In genomic region chr2:78025651-78026435, GRCm38 (mm10) we compare ENCODE assay signal across 32 mouse cellular contexts.
A peak's percentile ranks its signal among the peaks of the same experiment; 100 is the strongest.
DNase-seq lines count a peak whose midpoint lies in the region; ATAC-seq lines count a peak whose summit lies in the region.
"Had no signal": no experiment of that assay in that cellular context is flagged by ENCODE, and none has a peak within 500 bp of the region (broad histone marks: within the 10 kb centered on the region; RNA-seq: fewer than 3 reads in every experiment).

No protein-coding gene starts in this region.

- 66% methylated on average over 16 of the region's 16 CpGs for WGBS in midbrain, embryonic 11.5 days
- WGBS in midbrain, embryonic 16.5 days = 69% methylated on average over 16 of the region's 16 CpGs
- WGBS in forebrain, embryonic 13.5 days = 71% methylated on average over 16 of the region's 16 CpGs

- ATAC-seq in frontal cortex, adult (ENCODE audit: low TSS enrichment) = peak; percentile 76
- no peak for ATAC-seq in midbrain, embryonic 11.5 days (ENCODE audit: low FRiP score)
- ATAC-seq in midbrain, embryonic 16.5 days = no peak
- ATAC-seq in forebrain, embryonic 13.5 days = no peak
- ATAC-seq: forebrain, embryonic 15.5 days; hindbrain, postnatal 0 days; inflammation-experienced regulatory T-cells, adult 6 months; Patski had no signal

- H3K9me3 ChIP-seq in midbrain, embryonic 11.5 days (ENCODE audit: control insufficient read depth, low read length) = no peaks in the 10 kb centered on the region
- H3K9me3 ChIP-seq in midbrain, embryonic 16.5 days (replicated peaks; ENCODE audit: control insufficient read depth, low read length, poor library complexity, severe bottlenecking) = no peaks in the 10 kb centered on the region
- H3K9me3 ChIP-seq in forebrain, embryonic 13.5 days (replicated peaks) = no peaks in the 10 kb centered on the region
- H3K9me3 ChIP-seq: embryonic facial prominence, embryonic 10.5 days; embryonic facial prominence, embryonic 13.5 days; forebrain, embryonic 15.5 days; G1E; heart, embryonic 12.5 days; heart, embryonic 15.5 days had no signal

- no peak overlapping the region for H3K4me2 ChIP-seq in midbrain, embryonic 11.5 days
- H3K4me2 ChIP-seq in midbrain, embryonic 16.5 days (ENCODE audit: low read length) = no peak overlapping the region
- H3K4me2 ChIP-seq in forebrain, embryonic 13.5 days = no peak overlapping the region
- H3K4me2 ChIP-seq: embryonic facial prominence, embryonic 13.5 days; forebrain, embryonic 15.5 days; heart, embryonic 12.5 days; heart, embryonic 15.5 days; hindbrain, embryonic 14.5 days had no signal

- no peak overlapping the region for H3K9ac ChIP-seq in midbrain, embryonic 11.5 days (ENCODE audit: low read length)
- no peak overlapping the region for H3K9ac ChIP-seq in midbrain, embryonic 16.5 days (ENCODE audit: low read depth, low read length)
- H3K9ac ChIP-seq in forebrain, embryonic 13.5 days = no peak overlapping the region
- H3K9ac ChIP-seq: embryonic facial prominence, embryonic 13.5 days; forebrain, embryonic 15.5 days; heart, embryonic 12.5 days; heart, embryonic 15.5 days; hindbrain, embryonic 14.5 days had no signal

- no peak overlapping the region for H3K27ac ChIP-seq in midbrain, embryonic 11.5 days (ENCODE audit: low read depth, low read length)
- no peak overlapping the region for H3K27ac ChIP-seq in midbrain, embryonic 16.5 days (ENCODE audit: low read length)
- H3K27ac ChIP-seq in forebrain, embryonic 13.5 days = no peak overlapping the region
- H3K27ac ChIP-seq: embryonic facial prominence, embryonic 10.5 days; embryonic facial prominence, embryonic 13.5 days; forebrain, embryonic 15.5 days; heart, embryonic 15.5 days; hindbrain, embryonic 14.5 days; hindbrain, postnatal 0 days had no signal

- H3K36me3 ChIP-seq in midbrain, embryonic 11.5 days (ENCODE audit: control insufficient read depth, insufficient read depth, low read length) = no peaks in the 10 kb centered on the region
- no peaks in the 10 kb centered on the region for H3K36me3 ChIP-seq in midbrain, embryonic 16.5 days (ENCODE audit: control insufficient read depth, insufficient read depth, low read length)
- no peaks in the 10 kb centered on the region for H3K36me3 ChIP-seq in forebrain, embryonic 13.5 days (ENCODE audit: poor library complexity, severe bottlenecking)
- H3K36me3 ChIP-seq: embryonic facial prominence, embryonic 10.5 days; embryonic facial prominence, embryonic 13.5 days; forebrain, embryonic 15.5 days; G1E; heart, embryonic 12.5 days; heart, embryonic 15.5 days had no signal

- no peak overlapping the region for H3K4me3 ChIP-seq in midbrain, embryonic 11.5 days (ENCODE audit: low read depth, low read length)
- H3K4me3 ChIP-seq in midbrain, embryonic 16.5 days (ENCODE audit: low read depth, low read length) = no peak overlapping the region
- no peak overlapping the region for H3K4me3 ChIP-seq in forebrain, embryonic 13.5 days
- H3K4me3 ChIP-seq: embryonic facial prominence, embryonic 10.5 days; embryonic facial prominence, embryonic 13.5 days; forebrain, embryonic 15.5 days; heart, embryonic 12.5 days; heart, embryonic 15.5 days had no signal

- H3K4me1 ChIP-seq in midbrain, embryonic 11.5 days (ENCODE audit: control insufficient read depth, insufficient read depth, low read length) = no peaks in the 10 kb centered on the region
- no peaks in the 10 kb centered on the region for H3K4me1 ChIP-seq in midbrain, embryonic 16.5 days (ENCODE audit: control insufficient read depth, insufficient read depth, low read length)
- no peaks in the 10 kb centered on the region for H3K4me1 ChIP-seq in forebrain, embryonic 13.5 days
- H3K4me1 ChIP-seq: embryonic facial prominence, embryonic 10.5 days; forebrain, embryonic 15.5 days; heart, embryonic 12.5 days; heart, embryonic 15.5 days had no signal

- DNase-seq in frontal cortex, postnatal 25 days (ENCODE audit: low spot score in 2 of 2) = no peak
- DNase-seq in midbrain, embryonic 11.5 days (ENCODE audit: low spot score, missing footprints) = peak; percentile 61
- DNase-seq in c-Kit-positive CD71-negative TER-119-negative erythroid progenitor cells, embryonic 14.5 days (ENCODE audit: low read depth) = peak; percentile 9
- DNase-seq in mesoderm, embryonic 11.5 days (ENCODE audit: low read depth, low spot score) = peak; percentile 34
- DNase-seq in spleen, adult 12 weeks (ENCODE audit: low spot score) = no peak
- DNase-seq: adrenal gland, adult 2 months; adrenal gland, postnatal 14 days; B cell, adult 2 months; cerebellum, adult 11 months; cerebellum, adult 8-10 months; cerebellum, postnatal 10 days; cerebellum, postnatal 36 days; embryo, embryonic 11 days; gastrocnemius, postnatal 25 days; heart, adult 18-20 months; heart, postnatal 10 days; heart, postnatal 36 days; kidney, adult 11 months had no signal

- no peaks in the 10 kb centered on the region for H3K27me3 ChIP-seq in midbrain, embryonic 11.5 days (ENCODE audit: control insufficient read depth, insufficient read depth, low read length)
- H3K27me3 ChIP-seq in midbrain, embryonic 16.5 days (ENCODE audit: control insufficient read depth, insufficient read depth, low read depth, low read length) = no peaks in the 10 kb centered on the region
- H3K27me3 ChIP-seq in forebrain, embryonic 13.5 days = no peaks in the 10 kb centered on the region
- H3K27me3 ChIP-seq: CH12.LX; embryonic facial prominence, embryonic 13.5 days; forebrain, embryonic 15.5 days; heart, embryonic 12.5 days; heart, embryonic 15.5 days had no signal

Comparison
In these comparisons a context has a peak if more than half of its experiments do, and no peak if none do; other contexts are left out.
1. DNase-seq: peak in midbrain, embryonic 11.5 days (single experiment), c-Kit-positive CD71-negative TER-119-negative erythroid progenitor cells, embryonic 14.5 days (single experiment) and mesoderm, embryonic 11.5 days (single experiment); none in frontal cortex, postnatal 25 days (0 of 2) and spleen, adult 12 weeks (single experiment).